15 mouse cellular contexts compared by ENCODE assay signal in the genomic region with DNA sequence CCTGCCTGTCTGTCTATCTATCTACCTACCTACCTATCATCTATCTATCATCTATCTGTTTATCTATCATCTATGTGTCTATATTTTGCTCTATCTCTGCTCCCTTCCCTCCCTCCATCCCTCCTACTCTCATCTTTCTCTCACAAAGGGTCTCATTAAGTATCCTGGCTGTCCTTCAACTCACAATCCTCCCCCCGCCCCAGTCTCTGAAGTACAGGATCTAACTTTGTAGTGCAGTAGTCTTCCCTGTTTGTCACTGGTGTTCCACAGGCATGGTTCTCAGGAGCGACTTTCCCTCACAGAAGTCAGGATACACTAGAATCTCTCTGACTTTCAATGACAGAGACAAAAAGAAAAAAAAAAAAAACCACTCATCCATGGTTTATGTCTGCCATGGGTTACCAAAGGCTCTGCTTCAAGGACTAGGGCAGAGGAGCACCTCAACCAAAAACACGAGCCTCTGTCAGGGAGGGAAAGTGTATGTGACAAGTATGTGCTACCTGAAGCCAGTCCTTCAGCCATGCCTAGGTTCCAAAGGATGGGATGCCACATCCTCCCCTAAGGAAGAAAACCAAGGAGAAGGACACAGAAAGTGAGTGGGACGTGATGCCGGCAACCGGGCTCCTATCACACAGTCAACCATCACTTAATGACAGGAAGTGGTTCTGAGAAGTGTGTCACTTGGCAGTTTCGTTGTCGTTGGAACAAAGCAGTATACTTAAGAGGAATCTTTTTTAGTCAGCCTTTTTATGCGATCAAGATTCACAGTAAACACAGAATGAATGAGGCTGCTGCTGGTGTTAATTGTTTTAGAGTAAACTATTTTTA.
DNase-seq lines count a peak whose midpoint lies in the region.
"Had no signal": no experiment of that assay in that cellular context is flagged by ENCODE, and none has a peak within 500 bp of the region (broad histone marks: within the 10 kb centered on the region; RNA-seq: fewer than 3 reads in every experiment).

No protein-coding gene starts in this region.

- DNase-seq in spleen, adult 12 weeks (ENCODE audit: low spot score): peak; percentile 2
- no peak for DNase-seq in spleen, postnatal 14 days (ENCODE audit: low spot score in 2 of 2)
- DNase-seq in brain, adult 2 months (ENCODE audit: low read depth, low spot score): peak; percentile 5
- peak; percentile 84 for DNase-seq in naive thymus-derived CD4-positive, alpha-beta T cell, adult 2 months (ENCODE audit: low read depth)
- peak; percentile 71 for DNase-seq in thymus, postnatal 25 days
- no peak for DNase-seq in retina, postnatal 1 day
- no peak for DNase-seq in right cerebral cortex, adult 2 months (ENCODE audit: low spot score in 2 of 2)
- no peak for DNase-seq in embryo, embryonic 10 days (ENCODE audit: low spot score)
- DNase-seq: adrenal gland, adult 8-10 months; cerebellum, adult 11-12 months; cerebellum, postnatal 25 days; kidney, adult 18-20 months; kidney, postnatal 25 days; lung, postnatal 10 days; right cerebral cortex, postnatal 4 days had no signal

Comparison
In these comparisons a context has a peak if more than half of its experiments do, and no peak if none do; other contexts are left out.
1. DNase-seq: peak in spleen, adult 12 weeks (single experiment), brain, adult 2 months (single experiment), naive thymus-derived CD4-positive, alpha-beta T cell, adult 2 months (single experiment) and thymus, postnatal 25 days (single experiment); none in spleen, postnatal 14 days (0 of 2), retina, postnatal 1 day (single experiment), right cerebral cortex, adult 2 months (0 of 2) and embryo, embryonic 10 days (single experiment).